Mouse (Mus musculus): ENCODE measurements around the gene Fbxo45.
A peak's percentile ranks its signal among the peaks of the same experiment; 100 is the strongest.
"Not testable (repeated sequence)": the region's sequence is repeated elsewhere in the genome, so short reads cannot be mapped to it uniquely, and the experiment has no call there.

Gene Fbxo45

DNA sequence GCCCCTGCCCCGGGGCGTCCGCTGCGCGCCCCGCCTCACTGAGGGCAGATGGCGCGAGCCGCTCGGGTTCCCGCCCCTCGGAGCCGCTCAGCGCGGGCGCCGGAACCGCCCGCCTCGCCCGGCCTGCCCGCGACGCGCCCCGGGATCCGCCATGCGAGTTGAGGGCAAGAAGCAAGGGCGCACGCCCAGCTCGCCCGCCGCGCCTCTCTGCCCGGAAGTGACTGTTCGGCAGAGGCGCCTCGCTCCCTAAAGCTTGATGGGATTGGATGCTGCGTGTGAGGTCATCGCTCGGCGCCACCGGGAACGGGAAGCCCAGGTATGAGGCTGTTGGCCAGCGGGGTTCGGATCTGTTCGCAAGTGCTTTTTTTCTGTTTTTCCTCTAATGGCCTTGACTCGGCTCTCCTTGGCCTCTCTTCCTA is at the start of gene Fbxo45, which contains the start of gene Wdr53:
Gene Fbxo45 (minus strand): TSS at position 207 of the 419 bp plus-strand sequence.
Gene Wdr53 (plus strand): TSS at position 276 of the 419 bp plus-strand sequence.
- DNase-seq (ENCODE audit: low spot score in 2 of 2) = peak; percentile 96 to 98

DNA sequence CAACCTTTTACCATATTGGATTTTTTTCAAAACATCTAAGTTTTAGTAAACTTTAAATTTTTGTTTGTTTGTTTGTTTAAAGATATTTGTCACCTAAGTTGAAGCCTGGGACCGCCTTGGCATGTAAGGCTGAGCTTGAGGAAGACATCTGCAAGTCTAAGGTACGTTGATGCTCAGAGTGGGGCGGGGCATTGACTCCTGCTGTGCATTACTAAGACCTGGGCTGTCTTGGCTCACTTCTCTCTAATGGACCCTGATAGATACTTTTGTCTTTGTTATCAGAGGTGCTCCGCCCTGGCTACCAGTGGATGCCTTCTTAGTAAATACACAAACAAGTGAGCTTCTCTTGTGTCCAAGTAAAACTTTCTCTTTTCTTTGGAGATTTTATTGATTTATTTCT is 44.9 kb upstream of the Fbxo45 start:
- no peak for DNase-seq (ENCODE audit: low spot score in 2 of 2)

DNA sequence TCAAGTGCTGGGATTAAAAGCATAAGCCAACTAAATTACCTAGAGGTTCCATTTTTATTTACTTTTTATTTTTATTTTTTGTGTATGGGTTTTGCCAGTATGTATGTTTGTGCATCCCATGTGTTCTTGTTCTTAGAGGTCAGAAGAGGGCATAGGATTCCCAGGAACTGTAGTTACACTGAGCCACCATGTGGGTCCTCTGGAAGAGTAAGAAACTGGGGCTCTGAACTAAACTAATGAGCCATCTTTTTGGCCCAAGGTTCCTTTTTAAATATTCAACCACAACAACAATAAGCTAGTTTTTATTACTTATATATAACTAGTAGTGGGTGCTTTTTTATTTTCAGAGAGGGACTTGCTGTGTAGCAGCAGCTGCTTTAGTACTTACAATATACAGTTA is 35.6 kb upstream of the Fbxo45 start:
- no peak for DNase-seq (ENCODE audit: low spot score in 2 of 2)

DNA sequence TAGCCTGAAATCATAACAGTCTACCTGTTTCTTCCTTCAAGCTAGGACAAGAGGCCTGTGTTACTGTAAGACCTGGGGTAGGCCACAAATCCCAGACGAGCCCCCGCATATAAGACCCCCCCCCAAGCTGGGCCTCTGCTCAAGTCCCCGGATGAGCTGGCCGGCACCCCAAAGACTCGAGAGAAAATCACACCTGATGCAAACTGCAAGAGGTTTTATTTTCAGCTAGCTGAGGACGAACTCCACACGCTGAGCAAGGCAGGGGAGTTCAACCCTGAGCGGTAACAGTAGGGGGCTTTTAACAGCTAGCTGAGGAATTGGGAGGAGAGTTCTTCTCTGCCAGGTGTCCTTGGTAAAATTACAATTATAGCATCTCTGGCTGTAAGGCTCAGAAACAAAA is 33.3 kb upstream of the Fbxo45 start:
- DNase-seq (ENCODE audit: low spot score in 2 of 2) = no peak

- no peak for DNase-seq (ENCODE audit: low spot score in 2 of 2)
These were observed 31.4 kb upstream of the Fbxo45 start for GRCm38 (mm10) chr16:32278396-32278795.

DNA sequence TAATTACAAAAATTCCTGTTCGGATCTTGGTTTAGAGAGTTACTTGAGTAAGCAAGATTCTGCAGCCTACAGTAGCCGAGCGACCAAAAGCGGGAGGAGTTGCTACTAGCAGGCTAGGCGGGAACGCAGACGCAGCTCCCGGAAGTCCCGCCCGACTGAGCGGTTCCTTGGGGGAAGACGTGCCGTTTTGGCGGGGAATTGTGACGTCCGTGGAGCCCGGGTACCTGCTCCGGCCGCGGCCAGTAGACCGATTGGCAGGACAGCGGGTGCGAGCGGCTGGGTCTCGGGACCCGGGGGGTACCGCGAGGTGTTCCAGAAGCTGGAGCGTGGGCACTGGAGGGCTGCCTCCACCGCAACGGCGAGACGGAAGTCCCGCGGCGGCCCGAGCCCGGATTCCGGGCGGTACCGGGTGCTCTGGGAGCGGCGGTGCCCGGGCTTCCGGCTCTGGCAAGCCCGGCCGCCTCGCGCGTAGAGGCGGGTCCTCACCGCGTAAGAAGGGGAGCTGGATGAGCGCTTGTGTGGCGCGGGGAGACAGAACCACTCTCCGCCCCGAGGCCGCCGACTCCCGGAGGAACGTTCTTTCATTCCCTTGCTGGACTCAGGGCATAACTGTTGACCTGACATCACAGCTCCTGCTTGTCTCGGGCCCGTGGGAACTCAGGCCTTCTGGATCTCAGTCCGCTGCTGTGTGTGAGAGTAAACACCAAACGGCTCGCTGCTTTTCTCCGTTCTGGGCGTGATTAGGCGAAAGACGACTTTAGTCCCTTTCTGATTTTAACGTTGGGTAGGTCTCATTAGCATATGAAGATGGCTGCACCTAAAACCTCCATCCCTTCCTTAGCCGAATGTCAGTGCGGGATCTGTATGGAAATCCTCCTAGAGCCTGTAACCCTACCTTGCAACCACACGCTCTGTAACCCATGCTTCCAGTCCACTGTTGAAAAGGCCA is 30.6 kb upstream of the Fbxo45 start, which contains the start of gene Rnf168:
Gene Rnf168 (plus strand): TSS at position 152 of the 949 bp plus-strand sequence.
- DNase-seq (ENCODE audit: low spot score in 2 of 2) = peak; percentile 91 to 94

- DNase-seq (ENCODE audit: low spot score in 2 of 2) = no peak
These were observed 28.9 kb upstream of the Fbxo45 start for GRCm38 (mm10) chr16:32275830-32276229.

GRCm38 (mm10) chr16:32275041-32275440 is 28.1 kb upstream of the Fbxo45 start:
- no peak for DNase-seq (ENCODE audit: low spot score in 2 of 2)

GRCm38 (mm10) chr16:32273338-32273737 is 26.4 kb upstream of the Fbxo45 start:
- peak; percentile 32 to 77 for DNase-seq (ENCODE audit: low spot score in 2 of 2)

- no peak for DNase-seq (ENCODE audit: low spot score in 2 of 2)
These were observed 24.3 kb upstream of the Fbxo45 start, which contains the start of gene Smco1 for GRCm38 (mm10) chr16:32271291-32271690. Gene Smco1, plus strand, starts transcription at chr16:32271468.

DNA sequence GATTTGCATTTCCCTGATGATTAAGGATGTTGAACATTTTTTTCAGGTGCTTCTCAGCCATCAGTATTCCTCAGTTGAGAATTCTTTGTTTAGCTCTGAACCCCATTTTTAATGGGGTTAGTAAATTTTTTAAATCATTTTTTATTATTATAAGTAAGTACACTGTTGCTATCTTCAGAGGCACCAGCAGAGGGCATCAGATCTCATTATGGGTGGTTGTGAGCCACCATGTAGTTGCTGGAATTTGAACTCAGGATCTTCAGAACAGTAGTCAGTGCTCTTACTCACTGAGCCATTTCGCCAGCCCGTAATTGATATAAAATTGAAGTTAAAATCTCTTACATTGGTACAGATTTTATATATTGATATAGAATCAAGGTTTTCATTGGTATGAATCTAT is 17.3 kb upstream of the Fbxo45 start:
- peak in 1 of 2 experiments; percentile 25 for DNase-seq (ENCODE audit: low spot score in 2 of 2)

GRCm38 (mm10) chr16:32246351-32246791 is 587 bp downstream of the Fbxo45 start:
- peak; percentile 51 to 83 for DNase-seq (ENCODE audit: low spot score in 2 of 2)

DNA sequence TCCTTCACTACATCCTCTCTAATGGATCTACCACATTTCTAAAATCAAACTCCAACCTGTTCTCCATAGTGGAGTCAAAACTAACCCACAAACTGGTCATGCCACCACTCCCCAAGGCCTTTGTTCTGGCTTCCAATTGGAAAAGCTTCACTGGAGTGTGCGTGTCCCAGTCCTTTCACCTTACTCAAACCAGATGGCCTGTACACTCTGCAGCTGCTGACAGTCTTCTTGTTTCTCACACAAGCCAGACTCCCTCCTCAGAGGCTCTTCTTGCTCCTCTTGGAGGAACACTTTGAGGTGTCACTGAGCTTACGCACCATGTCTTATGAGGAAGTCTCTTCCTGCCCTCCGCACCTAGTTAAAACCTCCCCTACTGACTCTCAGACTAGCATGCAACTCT is 3.1 kb downstream of the Fbxo45 start:
- no peak for DNase-seq (ENCODE audit: low spot score in 2 of 2)

GRCm38 (mm10) chr16:32239428-32240312 is 7.3 kb downstream of the Fbxo45 start:
- no peak for DNase-seq (ENCODE audit: low spot score in 2 of 2)

DNA sequence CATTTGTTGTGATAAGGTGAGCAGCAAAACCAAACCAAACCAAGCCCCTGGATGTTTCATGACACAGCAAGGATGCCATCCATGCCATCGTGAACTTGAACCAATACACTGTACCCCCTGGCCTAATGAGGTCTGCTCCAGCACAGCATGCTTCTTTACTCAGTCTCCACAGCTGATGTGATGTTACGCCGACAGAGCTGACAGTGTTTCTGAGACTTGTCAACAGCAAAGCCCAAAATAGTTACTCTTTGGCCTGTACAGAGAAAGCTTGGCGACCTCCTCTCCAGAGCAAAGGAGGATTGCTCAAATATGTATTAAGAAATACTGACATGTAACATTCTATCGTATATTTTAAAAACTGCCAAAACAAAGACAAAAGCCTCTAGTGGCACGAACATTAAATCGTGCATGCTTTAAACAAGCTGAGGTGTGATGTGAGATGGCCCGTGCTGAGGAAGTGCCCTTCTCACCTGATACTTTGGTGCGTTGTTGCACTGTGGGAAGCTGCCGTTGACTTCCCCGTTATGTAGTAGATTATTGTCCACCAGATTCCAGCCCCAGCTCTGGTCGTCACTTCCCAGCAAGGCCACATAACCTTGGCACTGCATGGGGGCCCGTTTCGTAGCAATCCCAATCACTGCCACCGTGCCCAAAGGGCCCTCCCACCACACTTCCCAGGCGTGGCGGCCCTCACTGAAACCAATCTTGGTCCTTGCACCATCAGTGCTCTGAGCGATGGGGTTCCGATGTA is 8.9 kb downstream of the Fbxo45 start:
- no peak for DNase-seq (ENCODE audit: low spot score in 2 of 2)

GRCm38 (mm10) chr16:32232050-32232449 is 14.9 kb downstream of the Fbxo45 start:
- not testable (repeated sequence) for DNase-seq (ENCODE audit: low spot score in 2 of 2)

DNA sequence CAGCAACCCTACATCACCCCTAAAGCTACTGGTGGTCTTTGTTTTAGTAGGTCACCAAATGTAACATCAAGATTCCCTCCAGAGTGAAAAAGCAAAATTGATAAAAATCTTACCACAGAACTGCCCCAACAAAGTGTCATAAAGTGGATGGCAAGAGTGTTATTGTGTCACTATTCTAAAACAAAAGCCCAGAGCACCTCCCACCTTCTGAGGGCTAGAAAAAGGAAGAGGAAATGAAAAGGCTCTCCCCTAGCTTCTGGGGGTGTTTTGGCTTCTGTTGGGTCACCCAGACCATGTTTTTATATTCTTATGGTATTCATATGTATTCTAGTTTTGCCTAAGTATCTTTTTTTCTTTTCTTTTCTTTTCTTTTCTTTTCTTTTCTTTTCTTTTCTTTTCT is 24.6 kb downstream of the Fbxo45 start:
- DNase-seq (ENCODE audit: low spot score in 2 of 2) = no peak

DNA sequence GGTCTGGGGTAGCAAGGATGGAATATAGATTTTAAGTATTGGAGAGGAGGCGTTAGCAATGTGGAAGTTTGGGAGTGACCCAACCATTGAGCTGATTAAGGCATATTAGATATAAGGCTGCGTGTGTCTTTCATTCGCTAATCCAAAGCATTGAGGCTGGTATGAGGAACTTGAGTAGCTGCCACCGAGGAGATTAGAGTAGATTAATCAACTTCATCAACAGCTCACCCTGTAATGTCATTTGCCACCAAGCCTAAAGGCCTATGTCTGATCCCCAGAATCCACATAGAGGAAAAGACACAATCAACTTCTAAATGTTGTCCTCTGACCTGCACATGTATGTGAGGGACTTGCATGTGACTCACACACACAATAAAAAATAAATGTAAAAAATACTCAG is 25.2 kb downstream of the Fbxo45 start:
- DNase-seq (ENCODE audit: low spot score in 2 of 2) = no peak

GRCm38 (mm10) chr16:32214804-32215576 is 32.0 kb downstream of the Fbxo45 start:
- no peak for DNase-seq (ENCODE audit: low spot score in 2 of 2)

DNA sequence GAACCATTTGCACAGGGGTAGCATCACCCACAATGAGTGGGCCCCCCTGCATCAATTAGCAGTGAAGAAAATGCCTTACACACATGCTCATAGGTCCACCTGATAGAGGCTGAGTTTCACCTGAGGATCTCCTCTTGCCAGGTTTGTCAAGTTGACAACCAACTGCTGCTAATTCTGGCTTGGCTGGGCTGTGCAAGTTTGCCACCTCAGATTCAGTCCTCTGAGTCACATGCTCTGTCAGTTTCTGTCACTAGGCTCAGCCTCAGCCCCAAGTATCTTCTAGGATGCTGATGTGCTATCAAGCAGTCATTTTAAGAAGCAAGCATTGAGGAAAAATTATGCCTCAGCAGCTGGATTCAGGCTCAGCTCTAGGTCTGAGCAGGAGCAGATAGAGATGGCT is 32.8 kb downstream of the Fbxo45 start:
- DNase-seq (ENCODE audit: low spot score in 2 of 2) = no peak

GRCm38 (mm10) chr16:32204902-32205301 is 42.1 kb downstream of the Fbxo45 start:
- DNase-seq (ENCODE audit: low spot score in 2 of 2) = no peak

All from spleen, postnatal 4 days (tissue).